Mouse (Mus musculus): ENCODE measurements at regions not wholly inside any gene's neighbourhood (a gene's known extent, or its start where the extent isn't known, plus 50 kb on each side); places are given as distances from the start of the nearest gene placed in this dataset.

DNA sequence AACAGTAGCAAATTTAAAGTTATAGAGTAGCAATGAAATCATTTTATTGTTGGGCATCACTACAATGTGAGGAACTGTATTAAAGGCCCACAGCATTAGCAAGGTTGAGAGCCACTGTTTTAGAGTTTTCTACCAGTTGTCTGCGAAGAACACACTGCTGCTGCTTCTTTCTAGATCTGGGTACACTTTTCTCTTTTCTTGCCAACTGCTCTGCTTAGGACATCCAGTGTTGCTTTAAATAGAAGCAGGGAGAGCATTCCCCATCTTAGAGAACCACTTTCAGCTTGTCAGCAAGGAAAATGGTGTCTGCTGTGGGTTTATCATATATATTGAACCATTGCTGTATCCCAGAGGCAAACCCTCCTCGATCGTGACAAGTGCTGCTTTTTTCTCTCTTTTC, 131.0 kb upstream of the Nxpe4 start:
- H3K79me2 ChIP-seq (ENCODE audit: control insufficient read depth, insufficient read depth, low read length, poor library complexity), result no peaks in the 10 kb centered on the region
- no peak for TF ChIP-seq MYC (IDR thresholded peaks at IDR 0.05; ENCODE audit: low read depth, low read length)
- no peak for TF ChIP-seq MAZ (IDR thresholded peaks at IDR 0.05; ENCODE audit: low read depth, low read length)
- TF ChIP-seq ZC3H11A (IDR thresholded peaks at IDR 0.05; ENCODE audit: low read depth, low read length), result no peak
- no peak for TF ChIP-seq HCFC1 (IDR thresholded peaks at IDR 0.05; ENCODE audit: low read depth, low read length)
- no peak for TF ChIP-seq MXI1 (IDR thresholded peaks at IDR 0.05; ENCODE audit: low read depth, low read length)
- no peak for TF ChIP-seq GABPA (IDR thresholded peaks at IDR 0.05; ENCODE audit: low read depth, low read length)
- TF ChIP-seq ELF1 (IDR thresholded peaks at IDR 0.05; ENCODE audit: low read depth, low read length), result no peak
- no peak for TF ChIP-seq RAD21 (IDR thresholded peaks at IDR 0.05; ENCODE audit: low read depth, low read length)
- TF ChIP-seq TAL1 (IDR thresholded peaks at IDR 0.05; ENCODE audit: low read length), result no peak
- TF ChIP-seq BHLHE40 (IDR thresholded peaks at IDR 0.05; ENCODE audit: borderline replicate concordance, low read depth, low read length), result no peak
- no peak for TF ChIP-seq MAFK (IDR thresholded peaks at IDR 0.05; ENCODE audit: borderline replicate concordance, low read depth, low read length)
- TF ChIP-seq TCF12 (IDR thresholded peaks at IDR 0.05; ENCODE audit: low read depth, low read length), result no peak
- no peak for TF ChIP-seq SIN3A (IDR thresholded peaks at IDR 0.05; ENCODE audit: low read length)
- no peak for TF ChIP-seq USF2 (IDR thresholded peaks at IDR 0.05; ENCODE audit: borderline replicate concordance in 1 of 2, insufficient read depth in 1 of 2, low read depth in 1 of 2, low read length in 2 of 2)
- TF ChIP-seq CHD1 (IDR thresholded peaks at IDR 0.05; ENCODE audit: low read depth, low read length), result no peak
- H3K4me1 ChIP-seq (ENCODE audit: control insufficient read depth in 1 of 2, insufficient read depth in 2 of 2, low read length in 2 of 2), result no peaks in the 10 kb centered on the region
- no peak overlapping the region for H3K27ac ChIP-seq (ENCODE audit: control insufficient read depth, low read depth, low read length)
- H3K9ac ChIP-seq (ENCODE audit: control insufficient read depth, low read depth, low read length, poor library complexity, severe bottlenecking), result no peak overlapping the region
- H3K4me3 ChIP-seq (ENCODE audit: control insufficient read depth in 1 of 2, insufficient read depth in 1 of 2, low read depth in 2 of 2, low read length in 2 of 2), result no peak overlapping the region
- no peaks in the 10 kb centered on the region for H3K27me3 ChIP-seq (ENCODE audit: control insufficient read depth in 1 of 2, insufficient read depth in 2 of 2, low read length in 2 of 2)
- H3K9me3 ChIP-seq (replicated peaks; ENCODE audit: insufficient read depth, low read length), result no peaks in the 10 kb centered on the region
- DNase-seq (ENCODE audit: low read depth, low spot score), result no peak
- H3K36me3 ChIP-seq (ENCODE audit: control insufficient read depth in 1 of 2, insufficient read depth in 2 of 2, low read length in 2 of 2), result no peaks in the 10 kb centered on the region

GRCm38 (mm10) chr9:48035959-48036358, 125.9 kb upstream of the Nxpe4 start:
- Histone ChIP-seq H3K27ac (ENCODE audit: control insufficient read depth, low read depth, low read length) (no peak overlapping the region), H3K9me3 (replicated peaks; ENCODE audit: insufficient read depth, low read length) (no peaks in the 10 kb centered on the region), H3K36me3 (ENCODE audit: control insufficient read depth in 1 of 2, insufficient read depth in 2 of 2, low read length in 2 of 2) (no peaks in the 10 kb centered on the region), H3K9ac (ENCODE audit: control insufficient read depth, low read depth, low read length, poor library complexity, severe bottlenecking) (no peak overlapping the region), H3K4me3 (ENCODE audit: control insufficient read depth in 1 of 2, insufficient read depth in 1 of 2, low read depth in 2 of 2, low read length in 2 of 2) (no peak overlapping the region), H3K79me2 (ENCODE audit: control insufficient read depth, insufficient read depth, low read length, poor library complexity) (no peaks in the 10 kb centered on the region), H3K4me1 (ENCODE audit: control insufficient read depth in 1 of 2, insufficient read depth in 2 of 2, low read length in 2 of 2) (no peaks in the 10 kb centered on the region), H3K27me3 (ENCODE audit: control insufficient read depth in 1 of 2, insufficient read depth in 2 of 2, low read length in 2 of 2) (no peaks in the 10 kb centered on the region)
- no peak for DNase-seq (ENCODE audit: low read depth, low spot score)
- TF ChIP-seq HCFC1 (IDR thresholded peaks at IDR 0.05; ENCODE audit: low read depth, low read length), result no peak
- no peak for TF ChIP-seq KAT2A (conservative IDR thresholded peaks at IDR 0.05; ENCODE audit: low read depth, low read length)
- no peak for TF ChIP-seq BHLHE40 (IDR thresholded peaks at IDR 0.05; ENCODE audit: borderline replicate concordance, low read depth, low read length)
- TF ChIP-seq MAX (IDR thresholded peaks at IDR 0.05; ENCODE audit: low read length), result no peak
- no peak for TF ChIP-seq TBP (IDR thresholded peaks at IDR 0.05; ENCODE audit: low read depth, low read length)
